Mouse (Mus musculus): ENCODE results near the gene Efcab5. TPM values are rescaled to one million over a fixed set of nuclear protein-coding genes. Genes with fewer than 3 reads are reported as not detected.
"Not testable (repeated sequence)": the region's sequence is repeated elsewhere in the genome, so short reads cannot be mapped to it uniquely, and the experiment has no call there.

Efcab5 gene
- total RNA-seq, 2 experiments from 2014 or later, result 3.5 to 3.8 TPM

GRCm38 (mm10) chr11:77180886-77181285 is 7.9 kb downstream of the Efcab5 start:
- peak; percentile 42 to 57 for DNase-seq (ENCODE audit: low spot score in 2 of 2)

GRCm38 (mm10) chr11:77179771-77180170 is 9.0 kb downstream of the Efcab5 start:
- DNase-seq (ENCODE audit: low spot score in 2 of 2), result no peak

- peak in 1 of 2 experiments; percentile 41 for DNase-seq (ENCODE audit: low spot score in 2 of 2)
These were observed 14.2 kb downstream of the Efcab5 start for GRCm38 (mm10) chr11:77174531-77174930.

GRCm38 (mm10) chr11:77173731-77174130 is 15.0 kb downstream of the Efcab5 start:
- DNase-seq (ENCODE audit: low spot score in 2 of 2), result no peak

GRCm38 (mm10) chr11:77160744-77161143 is 28.0 kb downstream of the Efcab5 start:
- DNase-seq (ENCODE audit: low spot score in 2 of 2), result no peak

GRCm38 (mm10) chr11:77160341-77160740 is 28.4 kb downstream of the Efcab5 start:
- DNase-seq (ENCODE audit: low spot score in 2 of 2), result no peak

GRCm38 (mm10) chr11:77154214-77154613 is 34.6 kb downstream of the Efcab5 start:
- no peak for DNase-seq (ENCODE audit: low spot score in 2 of 2)

GRCm38 (mm10) chr11:77150806-77151205 is 38.0 kb downstream of the Efcab5 start:
- no peak for DNase-seq (ENCODE audit: low spot score in 2 of 2)

GRCm38 (mm10) chr11:77149783-77150630 is 38.8 kb downstream of the Efcab5 start:
- not testable (repeated sequence) for DNase-seq (ENCODE audit: low spot score in 2 of 2)

- no peak for DNase-seq (ENCODE audit: low spot score in 2 of 2)
These were observed 40.0 kb downstream of the Efcab5 start for GRCm38 (mm10) chr11:77148774-77149173.

- no peak for DNase-seq (ENCODE audit: low spot score in 2 of 2)
These were observed 41.0 kb downstream of the Efcab5 start for GRCm38 (mm10) chr11:77147753-77148152.

- DNase-seq (ENCODE audit: low spot score in 2 of 2), result no peak
These were observed 43.3 kb downstream of the Efcab5 start for GRCm38 (mm10) chr11:77145423-77145822.

- no peak for DNase-seq (ENCODE audit: low spot score in 2 of 2)
These were observed 46.8 kb downstream of the Efcab5 start for GRCm38 (mm10) chr11:77141938-77142337.

GRCm38 (mm10) chr11:77139976-77140375 is 48.8 kb downstream of the Efcab5 start:
- DNase-seq (ENCODE audit: low spot score in 2 of 2), result no peak

GRCm38 (mm10) chr11:77133450-77133849 is 55.3 kb downstream of the Efcab5 start:
- no peak for DNase-seq (ENCODE audit: low spot score in 2 of 2)

- no peak for DNase-seq (ENCODE audit: low spot score in 2 of 2)
These were observed 56.2 kb downstream of the Efcab5 start for GRCm38 (mm10) chr11:77132580-77132979.

GRCm38 (mm10) chr11:77128562-77128961 is 60.2 kb downstream of the Efcab5 start:
- DNase-seq (ENCODE audit: low spot score in 2 of 2), result no peak

- no peak for DNase-seq (ENCODE audit: low spot score in 2 of 2)
These were observed 77.6 kb downstream of the Efcab5 start for GRCm38 (mm10) chr11:77111141-77111540.

GRCm38 (mm10) chr11:77108442-77108841 is 80.3 kb downstream of the Efcab5 start:
- no peak for DNase-seq (ENCODE audit: low spot score in 2 of 2)

GRCm38 (mm10) chr11:77107872-77108271 is 80.9 kb downstream of the Efcab5 start:
- not testable (repeated sequence) for DNase-seq (ENCODE audit: low spot score in 2 of 2)

- no peak for DNase-seq (ENCODE audit: low spot score in 2 of 2)
These were observed 81.8 kb downstream of the Efcab5 start for GRCm38 (mm10) chr11:77106961-77107360.

GRCm38 (mm10) chr11:77100137-77100937 is 88.4 kb downstream of the Efcab5 start:
- DNase-seq (ENCODE audit: low spot score in 2 of 2), result peak; percentile 72 to 79

All from layer of hippocampus, postnatal 14 days (tissue).